Mouse (Mus musculus) myocyte (in vitro differentiated cells): ENCODE results near the gene Plekhh3.
A peak's percentile ranks its signal among the peaks of the same experiment; 100 is the strongest.

Experiments used
- E2F4 ChIP-seq: IDR thresholded peaks from one replicate; pipeline ENCODE4 v1.6.1; 2011; ENCODE audit warnings: mild to moderate bottlenecking, control low read depth, moderate library complexity; ENCODE audit not compliant: insufficient read depth
- MYOG ChIP-seq, 3 experiments: IDR thresholded peaks; one replicate each; pipeline ENCODE4 v1.6.1; 2011; ENCODE audit warnings: control low read depth in 2 of 3, low read depth in 2 of 3, mild to moderate bottlenecking in 2 of 3; ENCODE audit not compliant: insufficient read length in 2 of 3, control insufficient read depth in 1 of 3, insufficient read depth in 1 of 3
- POLR2A ChIP-seq: IDR thresholded peaks from one replicate; pipeline ENCODE4 v1.6.1; 2011; ENCODE audit warnings: low read depth, mild to moderate bottlenecking, control low read depth, moderate library complexity; ENCODE audit not compliant: insufficient read length
- POLR2AphosphoS2 ChIP-seq: IDR thresholded peaks from one replicate; pipeline ENCODE4 v1.6.1; 2011; ENCODE audit warnings: low read depth, control low read depth; ENCODE audit not compliant: insufficient read length
- SRF ChIP-seq: IDR thresholded peaks from one replicate; pipeline ENCODE4 v1.6.1; 2011; ENCODE audit warnings: low read depth; ENCODE audit not compliant: control insufficient read depth, insufficient read length
- TCF12 ChIP-seq: IDR thresholded peaks from one replicate; pipeline ENCODE4 v1.6.1; 2011; ENCODE audit warnings: mild to moderate bottlenecking, control low read depth; ENCODE audit not compliant: poor library complexity, insufficient read depth, severe bottlenecking
- USF1 ChIP-seq: IDR thresholded peaks from one replicate; pipeline ENCODE4 v1.6.1; 2011; ENCODE audit warnings: low read depth, mild to moderate bottlenecking, control low read depth, moderate library complexity

DNA sequence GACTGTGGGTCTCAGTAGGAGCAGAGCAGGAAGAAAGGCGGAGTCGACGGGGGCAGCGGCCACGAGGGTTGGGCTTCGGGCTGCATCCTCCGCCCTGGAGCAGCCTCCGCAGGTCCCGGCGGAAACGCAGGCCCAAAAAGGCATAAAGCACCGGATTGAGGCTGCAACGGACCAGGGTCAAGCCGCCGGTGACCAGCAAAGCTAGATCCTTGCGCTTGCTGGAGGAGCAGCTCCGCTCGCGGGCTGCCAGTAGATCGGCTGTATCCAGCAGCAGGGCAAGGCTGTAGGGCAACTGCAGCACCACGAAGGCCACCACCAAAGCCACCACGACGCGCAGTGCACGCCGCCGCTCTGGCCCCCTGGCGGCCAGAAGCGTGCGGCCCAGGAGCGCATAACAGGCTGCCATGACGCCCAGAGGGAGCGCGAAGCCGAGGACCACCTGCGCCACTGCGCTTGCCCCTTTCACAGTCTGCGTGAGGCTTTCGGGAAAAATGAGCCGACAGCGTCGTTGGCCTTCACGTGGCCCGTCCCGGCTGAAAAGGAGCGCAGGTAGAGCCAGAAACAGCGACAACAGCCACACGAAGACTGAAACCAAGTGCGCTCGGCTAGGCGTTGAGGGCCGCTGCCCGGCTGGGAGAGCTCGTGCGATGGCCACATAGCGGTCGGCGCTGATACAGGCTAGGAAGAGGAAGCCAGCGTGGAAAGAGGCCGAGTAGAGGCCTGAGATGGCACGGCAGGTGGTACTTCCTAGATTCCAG is 2.7 kb upstream of the Plekhh3 start:
- TF ChIP-seq SRF (peak; percentile 99), POLR2AphosphoS2 (peak; percentile 51), POLR2A (peak; percentile 43), USF1 (no peak), E2F4 (no peak), MYOG (IDR thresholded peaks at IDR 0.05; ENCODE audit: control insufficient read depth in 1 of 3, insufficient read depth in 1 of 3, insufficient read length in 2 of 3, low read depth in 2 of 3) (peak in 2 of 3 experiments; percentile 13 to 64), TCF12 (no peak)
